Mouse (Mus musculus): ENCODE measurements around the gene Dmpk. TPM values are rescaled to one million over a fixed set of nuclear protein-coding genes. Genes with fewer than 3 reads are reported as not detected.
"Not testable (repeated sequence)": the region's sequence is repeated elsewhere in the genome, so short reads cannot be mapped to it uniquely, and the experiment has no call there.

Dmpk gene
- polyA plus RNA-seq, 1 experiment from 2014 or later = 20.0 TPM

GRCm38 (mm10) chr7:19055108-19055507 is 28.5 kb upstream of the Dmpk start:
- 90% methylated on average over 8 of the region's 8 CpGs for WGBS
- no peak for ATAC-seq (ENCODE audit: extremely low read depth, insufficient number of reproducible peaks, low FRiP score, low TSS enrichment)
- H3K4me2 ChIP-seq = no peak overlapping the region
- H3K9ac ChIP-seq = no peak overlapping the region
- no peak overlapping the region for H3K27ac ChIP-seq (replicated peaks)
- peaks cover 12% of the 10 kb centered on the region for H3K4me1 ChIP-seq
- H3K4me3 ChIP-seq = no peak overlapping the region
- H3K27me3 ChIP-seq (replicated peaks) = no peaks in the 10 kb centered on the region
- no peaks in the 10 kb centered on the region for H3K9me3 ChIP-seq
- H3K36me3 ChIP-seq = peaks cover 39% of the 10 kb centered on the region

GRCm38 (mm10) chr7:19057405-19057804 is 26.2 kb upstream of the Dmpk start:
- Histone ChIP-seq H3K36me3 (peaks cover 16% of the 10 kb centered on the region), H3K9ac (no peak overlapping the region), H3K4me3 (no peak overlapping the region), H3K4me1 (peaks cover 12% of the 10 kb centered on the region), H3K4me2 (no peak overlapping the region), H3K27ac (replicated peaks) (no peak overlapping the region), H3K9me3 (no peaks in the 10 kb centered on the region), H3K27me3 (replicated peaks) (peaks cover 1% of the 10 kb centered on the region; the same call in 1 of the 2 replicates)
- ATAC-seq (ENCODE audit: extremely low read depth, insufficient number of reproducible peaks, low FRiP score, low TSS enrichment) = no peak
- 76% methylated on average over 10 of the region's 10 CpGs for WGBS

- Histone ChIP-seq H3K4me2 (peak overlapping the region; percentile 36), H3K4me1 (no peaks in the 10 kb centered on the region), H3K9ac (0 out of 2 replicates have a peak overlapping the region, but pooled peaks have one; percentile 19), H3K27me3 (replicated peaks) (peaks cover 59% of the 10 kb centered on the region), H3K4me3 (peak overlapping the region; percentile 14; the same call in 1 of the 2 replicates), H3K27ac (replicated peaks) (no peak overlapping the region), H3K36me3 (no peaks in the 10 kb centered on the region), H3K9me3 (no peaks in the 10 kb centered on the region; the same call in 1 of the 2 replicates)
- WGBS = 39% methylated on average over 13 of the region's 13 CpGs
- ATAC-seq (ENCODE audit: extremely low read depth, insufficient number of reproducible peaks, low FRiP score, low TSS enrichment) = no peak
Observed at GRCm38 (mm10) chr7:19065896-19066295, 17.8 kb upstream of the Dmpk start.

- Histone ChIP-seq H3K27ac (replicated peaks) (no peak overlapping the region), H3K4me3 (no peak overlapping the region), H3K4me2 (no peak overlapping the region), H3K9me3 (no peaks in the 10 kb centered on the region; the same call in 1 of the 2 replicates), H3K9ac (no peak overlapping the region), H3K36me3 (no peaks in the 10 kb centered on the region), H3K27me3 (replicated peaks) (peaks cover 59% of the 10 kb centered on the region), H3K4me1 (no peaks in the 10 kb centered on the region)
- ATAC-seq (ENCODE audit: extremely low read depth, insufficient number of reproducible peaks, low FRiP score, low TSS enrichment) = no peak
- 31% methylated on average over 14 of the region's 14 CpGs for WGBS
Observed at GRCm38 (mm10) chr7:19067063-19067462, 16.6 kb upstream of the Dmpk start.

- H3K9ac ChIP-seq = no peak overlapping the region
- no peak for ATAC-seq (ENCODE audit: extremely low read depth, insufficient number of reproducible peaks, low FRiP score, low TSS enrichment)
- H3K9me3 ChIP-seq = no peaks in the 10 kb centered on the region; the same call in 1 of the 2 replicates
- WGBS = 56% methylated on average over 11 of the region's 14 CpGs
- no peaks in the 10 kb centered on the region for H3K4me1 ChIP-seq
- H3K27ac ChIP-seq (replicated peaks) = no peak overlapping the region
- no peak overlapping the region for H3K4me2 ChIP-seq
- no peaks in the 10 kb centered on the region for H3K36me3 ChIP-seq
- peaks cover 53% of the 10 kb centered on the region for H3K27me3 ChIP-seq (replicated peaks)
- H3K4me3 ChIP-seq = no peak overlapping the region
Observed at GRCm38 (mm10) chr7:19067935-19068334, 15.7 kb upstream of the Dmpk start.

GRCm38 (mm10) chr7:19068707-19069106 is 14.9 kb upstream of the Dmpk start:
- Histone ChIP-seq H3K4me1 (no peaks in the 10 kb centered on the region), H3K4me3 (no peak overlapping the region), H3K9ac (no peak overlapping the region), H3K27me3 (replicated peaks) (peaks cover 45% of the 10 kb centered on the region), H3K9me3 (no peaks in the 10 kb centered on the region; the same call in 1 of the 2 replicates), H3K4me2 (no peak overlapping the region), H3K36me3 (no peaks in the 10 kb centered on the region), H3K27ac (replicated peaks) (no peak overlapping the region)
- ATAC-seq (ENCODE audit: extremely low read depth, insufficient number of reproducible peaks, low FRiP score, low TSS enrichment) = no peak
- 2% methylated on average over 2 of the region's 2 CpGs for WGBS

- Histone ChIP-seq H3K4me1 (no peaks in the 10 kb centered on the region), H3K9me3 (no peaks in the 10 kb centered on the region; the same call in 1 of the 2 replicates), H3K27me3 (replicated peaks) (peaks cover 37% of the 10 kb centered on the region), H3K27ac (replicated peaks) (no peak overlapping the region), H3K4me3 (no peak overlapping the region), H3K36me3 (no peaks in the 10 kb centered on the region), H3K4me2 (no peak overlapping the region), H3K9ac (no peak overlapping the region)
- whole genome bisulfite sequencing = 44% methylated on average over 3 of the region's 3 CpGs
- no peak for ATAC-seq (ENCODE audit: extremely low read depth, insufficient number of reproducible peaks, low FRiP score, low TSS enrichment)
Observed at GRCm38 (mm10) chr7:19069500-19069899, 14.1 kb upstream of the Dmpk start.

- H3K4me3 ChIP-seq; H3K9me3 ChIP-seq; H3K36me3 ChIP-seq; H3K9ac ChIP-seq; H3K27ac ChIP-seq (replicated peaks); H3K4me1 ChIP-seq; ATAC-seq (ENCODE audit: extremely low read depth, insufficient number of reproducible peaks, low FRiP score, low TSS enrichment); H3K4me2 ChIP-seq: not testable (repeated sequence)
- peaks cover 22% of the 10 kb centered on the region for H3K27me3 ChIP-seq (replicated peaks)
- WGBS = 39% methylated on average over 3 of the region's 3 CpGs
Observed at GRCm38 (mm10) chr7:19071024-19071423, 12.6 kb upstream of the Dmpk start.

GRCm38 (mm10) chr7:19073504-19073903 is 10.1 kb upstream of the Dmpk start:
- ATAC-seq (ENCODE audit: extremely low read depth, insufficient number of reproducible peaks, low FRiP score, low TSS enrichment) = no peak
- Histone ChIP-seq H3K36me3 (peaks cover 8% of the 10 kb centered on the region), H3K4me2 (no peak overlapping the region), H3K4me3 (no peak overlapping the region), H3K27ac (replicated peaks) (no peak overlapping the region), H3K9ac (no peak overlapping the region), H3K27me3 (replicated peaks) (no peaks in the 10 kb centered on the region), H3K9me3 (no peaks in the 10 kb centered on the region), H3K4me1 (peaks cover 25% of the 10 kb centered on the region)
- 74% methylated on average over 9 of the region's 9 CpGs for WGBS

- ATAC-seq (ENCODE audit: extremely low read depth, insufficient number of reproducible peaks, low FRiP score, low TSS enrichment) = no peak
- no peak overlapping the region for H3K4me3 ChIP-seq
- peaks cover 32% of the 10 kb centered on the region for H3K4me1 ChIP-seq
- no peak overlapping the region for H3K27ac ChIP-seq (replicated peaks)
- no peak overlapping the region for H3K4me2 ChIP-seq
- H3K9me3 ChIP-seq = no peaks in the 10 kb centered on the region
- 91% methylated on average over 6 of the region's 6 CpGs for WGBS
- H3K9ac ChIP-seq = no peak overlapping the region
- H3K36me3 ChIP-seq = peaks cover 18% of the 10 kb centered on the region
- H3K27me3 ChIP-seq (replicated peaks) = no peaks in the 10 kb centered on the region
Observed at GRCm38 (mm10) chr7:19074494-19074893, 9.2 kb upstream of the Dmpk start.

GRCm38 (mm10) chr7:19075231-19075630 is 8.4 kb upstream of the Dmpk start:
- peak overlapping the region; percentile 99 for H3K4me3 ChIP-seq
- peak overlapping the region; percentile 68 for H3K9ac ChIP-seq
- no peak for ATAC-seq (ENCODE audit: extremely low read depth, insufficient number of reproducible peaks, low FRiP score, low TSS enrichment)
- peaks cover 25% of the 10 kb centered on the region for H3K36me3 ChIP-seq
- peak overlapping the region; percentile 95 for H3K4me2 ChIP-seq
- H3K27ac ChIP-seq (replicated peaks) = no peak overlapping the region
- H3K27me3 ChIP-seq (replicated peaks) = no peaks in the 10 kb centered on the region
- H3K4me1 ChIP-seq = peaks cover 32% of the 10 kb centered on the region
- no peaks in the 10 kb centered on the region for H3K9me3 ChIP-seq
- 53% methylated on average over 5 of the region's 5 CpGs for WGBS

All from heart, embryonic 13.5 days (tissue).